Mouse (Mus musculus) lung, adult 2 months (tissue): ENCODE data around the gene Banp. TPM values are rescaled to one million over a fixed set of nuclear protein-coding genes. Genes with fewer than 3 reads are reported as not detected.

ENCODE experiments used
- DNase-seq: peaks from one replicate; pipeline ENCODE4 v3.0.0; 2022
- H3K4me1 ChIP-seq: fragments of 200-500 bp; 2 replicates; pipeline ENCODE4 v1.6.1; 2011; ENCODE audit warnings: low read length; ENCODE audit not compliant: control insufficient read depth, insufficient read depth
- H3K4me3 ChIP-seq: fragments of 200-500 bp; replicated peaks from 2 replicates; pipeline ENCODE3; 2011; ENCODE audit warnings: low read depth, mild to moderate bottlenecking, control low read depth, low read length; ENCODE audit errors: extremely low read depth
- CTCF ChIP-seq: fragments of 200-500 bp; IDR thresholded peaks from 2 replicates; pipeline ENCODE4 v1.5.1; 2011; ENCODE audit warnings: mild to moderate bottlenecking, low read length, control low read depth; ENCODE audit not compliant: insufficient read depth
- POLR2A ChIP-seq: fragments of 200-500 bp; IDR thresholded peaks from 2 replicates; pipeline ENCODE4 v1.6.1; 2011; ENCODE audit warnings: low read depth, mild to moderate bottlenecking, control low read depth, low read length, borderline replicate concordance; ENCODE audit errors: extremely low read depth
- WGBS: fragments of 180-500 bp; shearing (Covaris S2); methylation state at CpG from one replicate; pipeline ENCODE4 v1.1.7; 2018; 5-methylcytosine and 5-hydroxymethylcytosine counted together
- polyA plus RNA-seq: library from polyadenylated mRNA; depleted of rRNA; stranded (reverse); fragments of >200 nt; gene quantifications from 2 replicates; pipeline ENCODE4 v1.2.3, GENCODE M21; 2012

The Banp gene
- polyA plus RNA-seq, 1 experiment: 57.8 TPM

GRCm38 (mm10) chr8:121954981-121955555 lies 5.5 kb downstream of the Banp start:
- Histone ChIP-seq H3K4me3 (no peak overlapping the region), H3K4me1 (peaks cover 2% of the 10 kb centered on the region; the same call in 1 of the 2 replicates)
- 56% methylated on average over 10 of the region's 10 CpGs for WGBS
- TF ChIP-seq POLR2A (no peak), CTCF (no peak)
- no peak for DNase-seq

GRCm38 (mm10) chr8:121955825-121956500 lies 6.4 kb downstream of the Banp start:
- WGBS: 42% methylated on average over 1 of the region's 1 CpGs
- TF ChIP-seq POLR2A: no peak
- no peak for TF ChIP-seq CTCF
- no peak for DNase-seq
- Histone ChIP-seq H3K4me3 (no peak overlapping the region), H3K4me1 (peaks cover 2% of the 10 kb centered on the region; the same call in 1 of the 2 replicates)

- Histone ChIP-seq H3K4me3 (no peak overlapping the region), H3K4me1 (peaks cover 2% of the 10 kb centered on the region; the same call in 1 of the 2 replicates)
- no peak for DNase-seq
- WGBS: 93% methylated on average over 1 of the region's 1 CpGs
- TF ChIP-seq CTCF: no peak
Measured at GRCm38 (mm10) chr8:121958395-121958794, 8.8 kb downstream of the Banp start.

- TF ChIP-seq POLR2A: no peak
- TF ChIP-seq CTCF: no peak
- 51% methylated on average over 3 of the region's 3 CpGs for WGBS
Measured at GRCm38 (mm10) chr8:121962892-121963291, 13.3 kb downstream of the Banp start.

GRCm38 (mm10) chr8:121964716-121965512 lies 15.4 kb downstream of the Banp start:
- Histone ChIP-seq H3K4me1 (peaks cover 14% of the 10 kb centered on the region), H3K4me3 (no peak overlapping the region)
- no peak for DNase-seq
- no peak for TF ChIP-seq POLR2A
- no peak for TF ChIP-seq CTCF
- WGBS: 52% methylated on average over 8 of the region's 8 CpGs

More at GRCm38 (mm10) chr8:121962892-121963291, 13.3 kb downstream of the Banp start:
- DNase-seq: no peak
- Histone ChIP-seq H3K4me1 (peaks cover 11% of the 10 kb centered on the region), H3K4me3 (no peak overlapping the region)

GRCm38 (mm10) chr8:121966110-121966509 lies 16.6 kb downstream of the Banp start:
- WGBS: 69% methylated on average over 5 of the region's 5 CpGs
- no peak for DNase-seq
- H3K4me1 ChIP-seq: peaks cover 14% of the 10 kb centered on the region
- no peak for TF ChIP-seq CTCF
- no peak for TF ChIP-seq POLR2A
- no peak overlapping the region for H3K4me3 ChIP-seq

GRCm38 (mm10) chr8:121966714-121967448 lies 17.3 kb downstream of the Banp start:
- H3K4me3 ChIP-seq: no peak overlapping the region
- 66% methylated on average over 7 of the region's 7 CpGs for WGBS
- H3K4me1 ChIP-seq: peaks cover 14% of the 10 kb centered on the region
- TF ChIP-seq CTCF: no peak
- TF ChIP-seq POLR2A: no peak
- DNase-seq: no peak

GRCm38 (mm10) chr8:121967977-121968376 lies 18.4 kb downstream of the Banp start:
- Histone ChIP-seq H3K4me1 (peaks cover 14% of the 10 kb centered on the region), H3K4me3 (no peak overlapping the region)
- TF ChIP-seq POLR2A (no peak), CTCF (no peak)
- WGBS: 40% methylated on average over 4 of the region's 4 CpGs
- DNase-seq: no peak

GRCm38 (mm10) chr8:121968542-121968941 lies 19.0 kb downstream of the Banp start:
- no peak for DNase-seq
- WGBS: 56% methylated on average over 4 of the region's 4 CpGs
- TF ChIP-seq POLR2A: no peak
- TF ChIP-seq CTCF: no peak
- Histone ChIP-seq H3K4me1 (peaks cover 14% of the 10 kb centered on the region), H3K4me3 (no peak overlapping the region)
